Mouse (Mus musculus) kidney, adult 2 months (tissue): ENCODE measurements around the gene Tead1. TPM values are rescaled to one million over a fixed set of nuclear protein-coding genes. Genes with fewer than 3 reads are reported as not detected.
A peak's percentile ranks its signal among the peaks of the same experiment; 100 is the strongest.

Experiments used
- DNase-seq: peaks from one replicate; pipeline ENCODE4 v3.0.0; 2021
- H3K27ac ChIP-seq: fragments of 200-500 bp; 2 replicates; pipeline ENCODE4 v1.5.1; 2012; ENCODE audit warnings: low read depth, low read length, control low read depth, inconsistent platforms; ENCODE audit not compliant: insufficient read depth
- H3K27me3 ChIP-seq: fragments of 200-500 bp; replicated peaks from 2 replicates; pipeline ENCODE4 v1.6.1; 2012; ENCODE audit warnings: mild to moderate bottlenecking, moderate library complexity, low read length, inconsistent platforms; ENCODE audit not compliant: control insufficient read depth, insufficient read depth
- H3K36me3 ChIP-seq: fragments of 200-500 bp; 2 replicates; pipeline ENCODE4 v1.6.1; 2012; ENCODE audit warnings: mild to moderate bottlenecking, moderate library complexity, low read length, inconsistent platforms; ENCODE audit not compliant: control insufficient read depth, insufficient read depth
- H3K4me1 ChIP-seq: fragments of 200-500 bp; 2 replicates; pipeline ENCODE4 v1.6.1; 2011; ENCODE audit warnings: low read length; ENCODE audit not compliant: control insufficient read depth, insufficient read depth
- H3K4me3 ChIP-seq: fragments of 200-500 bp; 2 replicates; pipeline ENCODE4 v1.5.1; 2011; ENCODE audit warnings: mild to moderate bottlenecking, low read depth, low read length, control low read depth; ENCODE audit not compliant: insufficient read depth
- CTCF ChIP-seq: fragments of 200-500 bp; conservative IDR thresholded peaks from 2 replicates; pipeline ENCODE4 v1.5.1; 2011; ENCODE audit warnings: low read depth, mild to moderate bottlenecking, control low read depth, low read length, moderate library complexity, mixed read lengths; ENCODE audit not compliant: insufficient read depth, insufficient read length
- POLR2A ChIP-seq: fragments of 200-500 bp; IDR thresholded peaks from one replicate; pipeline ENCODE4 v1.6.1; 2011; ENCODE audit warnings: low read depth, low read length, control low read depth
- WGBS: fragments of 180-500 bp; shearing (Covaris S2); methylation state at CpG from one replicate; pipeline ENCODE4 v1.1.7; 2018; 5-methylcytosine and 5-hydroxymethylcytosine counted together
- polyA plus RNA-seq: library from polyadenylated mRNA; depleted of rRNA; stranded (reverse); fragments of >200 nt; gene quantifications from 2 replicates; pipeline ENCODE4 v1.2.3, GENCODE M21; 2012

Gene Tead1
- polyA plus RNA-seq, 1 experiment, result 14.7 TPM

DNA sequence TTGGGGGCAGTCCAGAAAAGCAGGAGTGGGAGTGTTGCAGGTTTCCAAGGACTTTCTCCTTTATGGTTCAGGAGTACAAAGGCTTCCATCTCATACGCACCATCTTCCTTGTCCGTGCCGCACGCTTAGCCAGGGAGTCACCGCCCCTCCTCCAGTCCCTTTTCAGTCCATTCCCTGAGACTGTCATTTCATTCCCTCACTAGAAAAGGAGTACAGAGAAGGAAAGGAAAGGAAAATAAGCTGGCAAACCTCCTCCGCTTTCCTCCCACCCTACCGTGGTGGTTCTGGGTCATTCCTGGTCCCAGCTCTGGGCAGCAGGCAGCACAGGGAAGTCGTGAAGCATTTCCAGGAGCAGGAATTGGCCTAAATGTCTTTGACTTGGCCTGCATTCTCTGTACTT is 52.5 kb downstream of the Tead1 start:
- WGBS, result 53% methylated on average over 8 of the region's 8 CpGs

DNA sequence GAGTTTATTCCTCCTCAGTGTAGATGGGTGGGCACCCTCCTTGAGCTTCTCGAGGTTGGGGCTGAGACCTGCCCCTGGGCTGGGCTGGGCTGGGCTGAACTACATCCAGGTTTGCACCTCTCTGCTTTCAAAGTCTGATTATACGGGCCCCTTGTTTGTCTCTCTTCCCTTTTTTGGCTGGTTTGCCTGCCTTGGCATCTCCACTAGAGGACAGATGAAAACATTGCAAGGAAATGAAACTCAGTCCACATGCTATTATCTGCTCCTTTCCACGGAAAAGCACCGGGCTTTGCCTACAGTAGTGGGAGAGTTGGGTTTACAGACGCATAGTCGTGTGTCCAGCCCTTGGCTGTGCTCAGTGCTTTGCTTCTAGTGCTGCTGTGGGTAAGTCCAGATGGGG is 60.1 kb downstream of the Tead1 start:
- WGBS, result 60% methylated on average over 6 of the region's 6 CpGs
- Histone ChIP-seq H3K36me3 (no peaks in the 10 kb centered on the region), H3K4me3 (no peak overlapping the region), H3K4me1 (peaks cover 27% of the 10 kb centered on the region), H3K27ac (no peak overlapping the region), H3K27me3 (no peaks in the 10 kb centered on the region)
- TF ChIP-seq POLR2A (no peak), CTCF (no peak)
- no peak for DNase-seq

More for the DNA sequence above, 52.5 kb downstream of the Tead1 start:
- Histone ChIP-seq H3K27me3 (no peaks in the 10 kb centered on the region), H3K36me3 (no peaks in the 10 kb centered on the region), H3K4me3 (no peak overlapping the region), H3K4me1 (peaks cover 22% of the 10 kb centered on the region), H3K27ac (no peak overlapping the region)
- DNase-seq, result no peak
- no peak for TF ChIP-seq POLR2A
- no peak for TF ChIP-seq CTCF

DNA sequence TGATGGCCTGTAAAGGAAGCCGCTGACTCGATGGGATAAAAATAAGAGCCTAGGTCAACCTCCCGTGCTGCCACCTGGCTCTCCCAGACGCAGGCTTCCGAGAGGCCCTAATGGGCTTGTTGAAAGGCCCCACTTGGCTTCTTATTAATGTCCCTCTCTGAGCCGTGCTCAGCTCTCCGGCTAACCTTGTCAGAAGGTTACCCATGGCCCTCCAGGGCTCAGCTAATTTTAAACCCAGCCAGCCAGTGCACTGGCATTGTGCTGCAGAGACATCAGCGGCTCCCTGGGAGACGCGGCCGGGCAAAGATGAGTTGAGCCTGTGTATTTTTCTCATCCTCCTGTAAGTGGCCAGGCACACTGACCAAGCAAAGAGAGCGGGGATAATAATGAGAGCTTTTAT is 62.7 kb downstream of the Tead1 start:
- Histone ChIP-seq H3K27ac (peak overlapping the region; percentile 88), H3K4me3 (no peak overlapping the region)
- peak; percentile 90 for DNase-seq

DNA sequence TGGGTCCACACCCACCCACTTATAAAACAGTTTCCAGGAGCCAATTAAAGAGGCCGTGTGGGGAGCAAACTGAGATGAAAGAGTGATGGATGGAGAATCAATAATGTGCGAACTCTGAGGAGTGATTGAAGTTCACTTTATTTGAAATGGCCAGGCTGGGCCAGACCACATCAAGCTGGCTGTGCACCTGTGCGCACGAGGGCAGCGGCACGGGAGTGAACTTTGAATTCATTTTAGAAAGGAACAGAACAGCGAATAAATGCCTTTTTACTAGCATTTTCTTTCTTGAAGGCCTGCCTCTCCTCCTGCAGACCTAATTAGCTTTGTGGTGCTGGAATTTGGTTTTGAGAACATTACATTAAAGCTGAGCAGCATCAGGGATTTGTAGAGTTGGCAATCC is 63.9 kb downstream of the Tead1 start:
- H3K36me3 ChIP-seq, result no peaks in the 10 kb centered on the region
- peak overlapping the region; percentile 92 for H3K27ac ChIP-seq
- no peaks in the 10 kb centered on the region for H3K27me3 ChIP-seq
- WGBS, result 34% methylated on average over 7 of the region's 7 CpGs
- no peak overlapping the region for H3K4me3 ChIP-seq
- peaks cover 43% of the 10 kb centered on the region for H3K4me1 ChIP-seq
- TF ChIP-seq CTCF, result no peak
- peak; percentile 86 for DNase-seq

More for the DNA sequence above, 62.7 kb downstream of the Tead1 start:
- Histone ChIP-seq H3K27me3 (no peaks in the 10 kb centered on the region), H3K36me3 (no peaks in the 10 kb centered on the region), H3K4me1 (peaks cover 36% of the 10 kb centered on the region)
- WGBS, result 34% methylated on average over 12 of the region's 12 CpGs
- TF ChIP-seq CTCF (no peak), POLR2A (no peak)

DNA sequence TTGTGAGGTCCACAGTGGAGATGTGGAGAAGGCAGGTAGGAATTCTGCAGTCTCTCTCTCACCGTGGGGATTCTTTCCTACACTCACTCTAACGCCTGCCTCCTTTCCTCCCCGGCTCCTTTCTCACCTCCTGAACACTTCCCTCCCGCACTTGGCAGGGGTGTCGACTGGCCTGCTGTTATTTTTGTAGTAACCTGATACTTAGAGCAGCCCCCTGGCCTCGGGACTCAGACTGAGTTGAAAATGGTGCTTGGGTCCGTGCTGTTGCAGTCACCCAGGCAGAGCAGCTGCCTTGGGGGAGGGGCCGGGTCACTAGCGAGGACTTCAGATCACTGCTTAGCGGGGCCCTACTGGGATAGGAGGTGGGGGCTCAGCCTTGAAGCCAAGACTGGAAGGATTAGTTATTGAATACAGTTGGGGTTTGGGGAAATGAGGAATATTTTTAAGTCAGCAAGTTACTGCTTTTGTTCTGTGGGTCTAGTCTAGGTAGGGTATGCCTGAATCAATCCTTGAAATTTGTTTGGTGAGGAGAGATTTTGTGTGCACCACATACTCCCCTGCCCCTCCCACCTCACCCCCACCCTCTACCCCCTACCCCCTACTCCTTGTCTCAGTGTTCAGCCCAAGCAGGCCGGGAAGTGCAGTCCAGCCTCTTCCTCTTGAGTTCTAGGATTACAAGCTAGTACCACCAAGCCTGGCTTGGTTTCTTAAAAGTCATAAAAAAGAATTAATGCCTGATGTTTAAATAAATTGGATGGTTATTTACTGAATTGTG is 64.7 kb downstream of the Tead1 start:
- 15% methylated on average over 11 of the region's 11 CpGs for WGBS
- H3K27me3 ChIP-seq, result no peaks in the 10 kb centered on the region
- peak; percentile 76 for DNase-seq
- H3K4me3 ChIP-seq, result no peak overlapping the region
- TF ChIP-seq CTCF (no peak), POLR2A (no peak)
- no peaks in the 10 kb centered on the region for H3K36me3 ChIP-seq
- H3K27ac ChIP-seq, result peak overlapping the region; percentile 92
- H3K4me1 ChIP-seq, result peaks cover 46% of the 10 kb centered on the region

DNA sequence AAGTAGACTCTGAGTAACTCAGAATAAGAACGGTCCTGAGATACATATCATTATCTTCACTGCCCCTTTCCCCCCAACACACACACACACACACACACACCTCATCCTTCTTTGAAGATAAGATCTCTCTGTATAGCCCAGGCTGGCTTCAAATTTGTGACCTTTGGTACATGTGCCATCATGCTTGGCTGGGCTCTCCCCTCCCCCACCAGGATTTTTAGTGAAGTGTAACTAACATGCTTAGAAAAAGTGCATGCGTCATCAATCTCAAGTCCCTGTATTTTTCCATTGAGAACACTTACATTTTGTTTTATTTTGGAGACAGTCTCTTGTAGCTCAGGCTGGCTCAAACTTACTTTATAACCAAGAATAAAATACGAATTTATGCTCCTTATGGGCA is 68.1 kb downstream of the Tead1 start:
- 46% methylated on average over 3 of the region's 3 CpGs for WGBS
- DNase-seq, result peak; percentile 95
- TF ChIP-seq POLR2A, result no peak
- TF ChIP-seq CTCF, result no peak
- H3K27me3 ChIP-seq, result no peaks in the 10 kb centered on the region
- H3K36me3 ChIP-seq, result no peaks in the 10 kb centered on the region
- H3K4me1 ChIP-seq, result peaks cover 32% of the 10 kb centered on the region
- no peak overlapping the region for H3K4me3 ChIP-seq
- peak overlapping the region; percentile 79 for H3K27ac ChIP-seq

DNA sequence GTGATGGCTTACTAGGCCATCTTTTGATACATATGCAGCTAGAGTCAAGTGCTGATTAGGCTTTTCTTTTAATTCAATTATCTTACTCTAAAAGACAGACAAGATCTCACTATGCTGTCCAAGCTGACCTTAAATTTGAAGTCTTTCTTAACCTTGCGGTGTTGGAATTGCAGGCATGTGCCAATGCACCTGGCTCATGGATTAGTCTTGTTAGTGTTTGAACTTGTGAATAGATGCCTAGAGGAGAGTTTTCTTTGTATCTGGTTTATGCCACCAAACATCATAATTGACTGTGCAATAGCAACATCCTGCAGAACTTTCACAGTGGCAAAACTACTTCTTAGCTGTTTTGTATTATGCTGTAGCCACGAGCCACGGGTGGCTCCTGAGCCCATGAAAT is 68.7 kb downstream of the Tead1 start:
- DNase-seq, result no peak
- H3K4me3 ChIP-seq, result no peak overlapping the region
- H3K4me1 ChIP-seq, result peaks cover 28% of the 10 kb centered on the region
- H3K36me3 ChIP-seq, result no peaks in the 10 kb centered on the region
- H3K27me3 ChIP-seq, result no peaks in the 10 kb centered on the region
- WGBS, result 76% methylated on average over 3 of the region's 3 CpGs
- no peak overlapping the region; the same call in 1 of the 2 replicates for H3K27ac ChIP-seq
- TF ChIP-seq POLR2A (no peak), CTCF (no peak)
